7 mouse cellular contexts compared by ENCODE assay signal in the genomic region with DNA sequence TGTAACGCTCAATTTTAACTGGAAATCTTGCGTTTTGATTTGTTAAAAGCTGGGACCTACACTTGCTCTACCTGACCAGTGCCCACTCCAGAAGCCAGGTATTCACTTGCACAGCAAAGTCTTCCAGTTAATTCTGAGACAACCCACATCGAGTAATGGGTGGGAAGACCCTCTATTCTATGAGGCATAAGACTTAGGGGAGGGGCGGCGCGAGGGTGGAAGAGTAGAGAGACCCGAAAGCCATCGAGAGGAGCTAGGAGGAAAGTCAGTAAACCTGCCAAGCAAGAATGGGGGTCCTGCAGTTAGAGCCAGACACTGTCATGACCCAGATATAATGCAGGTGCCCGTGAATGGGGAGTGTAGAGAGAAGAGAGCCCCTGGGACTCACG.
DNase-seq lines count a peak whose midpoint lies in the region; ATAC-seq and TF ChIP-seq lines count a peak whose summit lies in the region.

No protein-coding gene starts in this region.

- peak overlapping the region; percentile 62; the same call in 1 of the 2 replicates for H3K4me2 ChIP-seq in heart, postnatal 0 days (ENCODE audit: low read depth, low read length)
- no peak overlapping the region for H3K4me2 ChIP-seq in CH12.LX (ENCODE audit: insufficient read depth, low read depth, poor library complexity, severe bottlenecking)
- H3K4me2 ChIP-seq in liver, embryonic 16.5 days (ENCODE audit: low read depth, low read length), result peak overlapping the region; percentile 49; the same call in 1 of the 2 replicates

- no peak for DNase-seq in heart, postnatal 0 days (ENCODE audit: low spot score)
- DNase-seq in heart, adult 2 months, result no peak
- DNase-seq in CH12.LX (ENCODE audit: extremely low read depth), result no peak
- DNase-seq in gastrocnemius, adult 18-20 months (ENCODE audit: low spot score), result no peak
- DNase-seq in right cerebral cortex, adult 18-20 months, result no peak

- no peak for TF ChIP-seq POLR2A in heart, adult 2 months (IDR thresholded peaks at IDR 0.05; ENCODE audit: insufficient read depth, low read depth, low read length)
- TF ChIP-seq POLR2A in CH12.LX (IDR thresholded peaks at IDR 0.05; ENCODE audit: low read depth, low read length), result no peak

- H3K27ac ChIP-seq in heart, postnatal 0 days (ENCODE audit: low read depth), result no peak overlapping the region
- H3K27ac ChIP-seq in heart, adult 2 months, result no peak overlapping the region
- no peak overlapping the region for H3K27ac ChIP-seq in CH12.LX (ENCODE audit: insufficient read depth, low read depth)
- no peak overlapping the region for H3K27ac ChIP-seq in liver, embryonic 16.5 days (ENCODE audit: low read length)

- 0 out of 2 replicates have a peak, but pooled peaks cover 2% of the 10 kb centered on the region for H3K4me1 ChIP-seq in heart, postnatal 0 days (ENCODE audit: control insufficient read depth, insufficient read depth)
- no peaks in the 10 kb centered on the region for H3K4me1 ChIP-seq in heart, adult 2 months (ENCODE audit: control insufficient read depth, insufficient read depth, low read length)
- peaks cover 0 to 12% of the 10 kb centered on the region in 2 experiments; a peak in 2 of 4 replicates for H3K4me1 ChIP-seq in CH12.LX (ENCODE audit: control insufficient read depth in 1 of 2, insufficient read depth in 2 of 2)
- H3K4me1 ChIP-seq in liver, embryonic 16.5 days (ENCODE audit: control insufficient read depth, low read depth, low read length), result no peaks in the 10 kb centered on the region; the same call in 1 of the 2 replicates

- no peak for ATAC-seq in heart, postnatal 0 days (ENCODE audit: insufficient read depth, low read depth)
- ATAC-seq in erythroblast, adult 5-6 weeks (replicated peaks; ENCODE audit: low FRiP score, poor library complexity, severe bottlenecking), result 0 out of 2 replicates have a peak, but pooled peaks have one; percentile 18
- no peak for ATAC-seq in liver, embryonic 16.5 days (ENCODE audit: low read depth)

- no peak for TF ChIP-seq RAD21 in CH12.LX (IDR thresholded peaks at IDR 0.05; ENCODE audit: low read depth, low read length)

- dilution Hi-C loops in CH12.LX (cut with MboI; ENCODE audit: extremely low pct_ligation_motif_present, extremely low pct_unique_long_range_greater_than_20kb, low sequenced_read_pairs), result no loop called here

- no peaks in the 10 kb centered on the region for H3K79me2 ChIP-seq in heart, adult 2 months (replicated peaks; ENCODE audit: control insufficient read depth, insufficient read depth, low read length)
- no peaks in the 10 kb centered on the region for H3K79me2 ChIP-seq in CH12.LX (replicated peaks; ENCODE audit: control insufficient read depth, extremely low read depth, insufficient read depth, poor library complexity, severe bottlenecking)

- no peak overlapping the region for H3K4me3 ChIP-seq in heart, postnatal 0 days (ENCODE audit: low read depth, low read length)
- no peak overlapping the region for H3K4me3 ChIP-seq in heart, adult 2 months
- no peak overlapping the region for H3K4me3 ChIP-seq in CH12.LX (replicated peaks in 1 of 3; ENCODE audit: low read depth in 2 of 3, low read length in 2 of 3, poor library complexity in 1 of 3)
- no peak overlapping the region for H3K4me3 ChIP-seq in liver, embryonic 16.5 days (ENCODE audit: low read depth, low read length)

- intact Hi-C loops in heart, adult 2 months (cut with DNase I), result loop anchor here (1.0 kb wide), 2 partner anchors 287 to 294 kb away; no protein-coding TSS in a partner anchor

- TF ChIP-seq EP300 in heart, postnatal 0 days (IDR thresholded peaks at IDR 0.05; ENCODE audit: low read depth), result no peak
- no peak for TF ChIP-seq EP300 in heart, adult 2 months (IDR thresholded peaks at IDR 0.05; ENCODE audit: insufficient read depth, low read depth, low read length)
- TF ChIP-seq EP300 in CH12.LX (IDR thresholded peaks at IDR 0.05; ENCODE audit: low read length), result no peak

- no peak overlapping the region for H3K9ac ChIP-seq in heart, postnatal 0 days (replicated peaks; ENCODE audit: low read depth, low read length)
- no peak overlapping the region for H3K9ac ChIP-seq in heart, adult 2 months (ENCODE audit: low read depth, low read length)
- no peak overlapping the region for H3K9ac ChIP-seq in CH12.LX (ENCODE audit: insufficient read depth, low read depth)
- H3K9ac ChIP-seq in liver, embryonic 16.5 days (ENCODE audit: low read depth, low read length), result no peak overlapping the region

- TF ChIP-seq CTCF in heart, postnatal 0 days (IDR thresholded peaks at IDR 0.05; ENCODE audit: low read depth), result no peak
- TF ChIP-seq CTCF in heart, adult 2 months (IDR thresholded peaks at IDR 0.05), result no peak
- TF ChIP-seq CTCF in CH12.LX (conservative IDR thresholded peaks at IDR 0.05 in 1 of 2, IDR thresholded peaks at IDR 0.05 in 1 of 2; ENCODE audit: low read depth in 2 of 2, low read length in 2 of 2), result no peak; a peak in 1 of 4 replicates

- H3K27me3 ChIP-seq in heart, postnatal 0 days (ENCODE audit: control insufficient read depth, insufficient read depth, low read length), result no peaks in the 10 kb centered on the region
- H3K27me3 ChIP-seq in heart, adult 2 months (ENCODE audit: control insufficient read depth, insufficient read depth, low read length), result no peaks in the 10 kb centered on the region
- H3K27me3 ChIP-seq in CH12.LX (replicated peaks), result no peaks in the 10 kb centered on the region
- H3K27me3 ChIP-seq in liver, embryonic 16.5 days (ENCODE audit: control insufficient read depth, insufficient read depth, low read depth, low read length), result no peaks in the 10 kb centered on the region

- in situ Hi-C loops in CH12.LX (cut with MboI; ENCODE audit: low pct_ligation_motif_present, low pct_unique_long_range_greater_than_20kb, low sequenced_read_pairs), result loop anchor here (25.0 kb wide), 3 partner anchors 260 to 510 kb away; partner anchors contain the start of gene Sass6

- no peaks in the 10 kb centered on the region for H3K9me3 ChIP-seq in heart, postnatal 0 days (replicated peaks; ENCODE audit: control insufficient read depth, low read length)
- H3K9me3 ChIP-seq in CH12.LX (replicated peaks; ENCODE audit: low read length), result no peaks in the 10 kb centered on the region
- no peaks in the 10 kb centered on the region for H3K9me3 ChIP-seq in liver, embryonic 16.5 days (replicated peaks; ENCODE audit: control insufficient read depth, low read length)

- no peaks in the 10 kb centered on the region for H3K36me3 ChIP-seq in heart, postnatal 0 days (replicated peaks; ENCODE audit: control insufficient read depth, insufficient read depth, low read length)
- H3K36me3 ChIP-seq in heart, adult 2 months (ENCODE audit: control insufficient read depth, insufficient read depth, low read length), result no peaks in the 10 kb centered on the region
- H3K36me3 ChIP-seq in CH12.LX (replicated peaks in 1 of 2; ENCODE audit: control insufficient read depth in 1 of 2, insufficient read depth in 1 of 2, low read length in 1 of 2), result peaks cover 27 to 63% of the 10 kb centered on the region in 2 experiments
- no peaks in the 10 kb centered on the region for H3K36me3 ChIP-seq in liver, embryonic 16.5 days (ENCODE audit: control insufficient read depth, insufficient read depth)

- WGBS in heart, postnatal 0 days, result 48% methylated on average over 10 of the region's 10 CpGs
- 54% methylated on average over 10 of the region's 10 CpGs for WGBS in heart, adult 2 months
- 50% methylated on average over 10 of the region's 10 CpGs for WGBS in liver, embryonic 16.5 days (ENCODE audit: insufficient replicate concordance)

TF ChIP-seq in CH12.LX, 34 proteins besides CTCF, POLR2A, EP300 and RAD21:
- 0 out of 2 replicates have a peak, but pooled peaks have one; percentile 9 for TF ChIP-seq TCF12 (IDR thresholded peaks at IDR 0.05; ENCODE audit: low read depth, low read length)
- no peak for TF ChIP-seq ZMIZ1 (IDR thresholded peaks at IDR 0.05; ENCODE audit: low read depth, low read length)
